Mouse (Mus musculus) small intestine, adult 2 months (tissue): ENCODE data around the gene Ncoa1. TPM values are rescaled to one million over a fixed set of nuclear protein-coding genes. Genes with fewer than 3 reads are reported as not detected.

Experiments
- H3K27ac ChIP-seq: fragments of 200-500 bp; 2 replicates; pipeline ENCODE4 v1.5.1; 2012; ENCODE audit warnings: low read depth, low read length, control low read depth, inconsistent platforms; ENCODE audit not compliant: insufficient read depth
- H3K27me3 ChIP-seq: fragments of 200-500 bp; 2 replicates; pipeline ENCODE4 v1.6.1; 2012; ENCODE audit warnings: mild to moderate bottlenecking, moderate library complexity, low read length, inconsistent platforms; ENCODE audit not compliant: control insufficient read depth, insufficient read depth
- H3K36me3 ChIP-seq: fragments of 200-500 bp; 2 replicates; pipeline ENCODE4 v1.6.1; 2012; ENCODE audit warnings: mild to moderate bottlenecking, low read length, control low read depth, inconsistent platforms; ENCODE audit not compliant: control insufficient read depth, insufficient read depth
- H3K4me1 ChIP-seq: fragments of 200-500 bp; 2 replicates; pipeline ENCODE4 v1.6.1; 2012; ENCODE audit warnings: low read length, inconsistent platforms, mixed read lengths; ENCODE audit not compliant: control insufficient read depth, insufficient read depth, insufficient read length
- H3K4me3 ChIP-seq: fragments of 200-500 bp; 2 replicates; pipeline ENCODE4 v1.5.1; 2012; ENCODE audit warnings: low read depth, mild to moderate bottlenecking, control low read depth, inconsistent platforms, low read length, moderate library complexity
- CTCF ChIP-seq: fragments of 200-500 bp; IDR thresholded peaks from 2 replicates; pipeline ENCODE4 v1.5.1; 2012; ENCODE audit warnings: low read depth, mild to moderate bottlenecking, control low read depth, inconsistent platforms, low read length, moderate library complexity, mixed read lengths; ENCODE audit not compliant: insufficient replicate concordance, insufficient read length; ENCODE audit errors: extremely low read depth
- POLR2A ChIP-seq: fragments of 200-500 bp; IDR thresholded peaks from 2 replicates; pipeline ENCODE4 v1.6.1; 2012; ENCODE audit warnings: low read depth, mild to moderate bottlenecking, control low read depth, inconsistent platforms, low read length, moderate library complexity
- WGBS: fragments of 180-500 bp; shearing (Covaris S2); methylation state at CpG from one replicate; pipeline ENCODE4 v1.1.7; 2018; 5-methylcytosine and 5-hydroxymethylcytosine counted together
- polyA plus RNA-seq: library from polyadenylated mRNA; depleted of rRNA; stranded (reverse); fragments of >200 nt; gene quantifications from 2 replicates; pipeline ENCODE4 v1.2.3, GENCODE M21; 2012; rRNA removed

Ncoa1 gene
- polyA plus RNA-seq, result 9.4 and 17.0 TPM in 2 replicates

DNA sequence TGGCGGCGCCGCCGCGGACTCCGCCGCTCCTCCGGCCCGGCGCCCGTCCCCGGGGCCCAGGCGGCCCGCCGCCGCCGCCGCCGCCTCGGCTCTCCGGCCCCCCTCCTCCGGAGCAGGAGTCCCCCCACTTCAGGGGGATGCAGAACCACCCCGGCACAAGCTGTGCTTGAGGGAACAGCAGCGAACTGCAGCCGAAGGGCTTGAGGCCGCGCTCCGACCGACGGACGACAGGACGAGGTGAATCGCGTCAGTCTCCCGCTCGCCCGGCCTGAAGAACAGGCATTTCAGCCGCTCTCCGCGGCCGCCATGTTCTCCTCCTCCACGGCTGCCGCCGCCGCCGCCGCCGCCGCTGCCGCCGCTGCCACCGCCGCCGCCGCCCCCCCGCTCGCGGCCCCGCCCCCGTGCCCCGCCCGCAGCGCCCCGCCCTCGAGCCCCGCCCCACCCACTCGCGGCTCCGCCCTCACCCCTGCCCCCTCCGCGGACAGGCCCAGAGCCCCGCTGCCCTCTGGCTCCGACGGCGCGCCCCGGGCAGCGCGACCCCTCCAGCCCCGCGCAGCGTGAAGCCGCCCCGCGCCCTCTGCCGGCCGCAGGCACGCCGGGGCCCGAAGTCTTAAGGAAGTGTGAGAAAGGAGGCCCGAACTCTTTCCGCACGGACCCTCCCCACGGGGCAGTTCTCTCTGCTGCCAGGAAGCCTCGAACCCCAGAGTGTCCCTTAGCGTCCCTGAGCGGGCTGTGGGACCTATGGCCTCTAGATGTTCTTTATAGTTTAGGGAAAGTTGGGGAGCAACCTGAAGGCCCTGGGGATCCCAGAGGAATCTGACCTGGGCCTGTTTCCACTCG, at the start of gene Ncoa1:
Gene Ncoa1, minus strand, starts transcription at position 351 of the 840 bp plus-strand sequence.
- Histone ChIP-seq H3K27ac (peak within 1 kb of the TSS; percentile 85), H3K27me3 (no peaks in the 10 kb centered on the region), H3K4me3 (peak within 1 kb of the TSS; percentile 98), H3K36me3 (no peaks in the 10 kb centered on the region), H3K4me1 (peaks cover 6% of the 10 kb centered on the region)
- 5% methylated on average over 80 of the region's 98 CpGs for WGBS
- TF ChIP-seq CTCF (peak; percentile 36; the same call in 1 of the 2 replicates), POLR2A (peak; percentile 44; the same call in 1 of the 2 replicates)

GRCm38 (mm10) chr12:4524546-4524945, 47.6 kb upstream of the Ncoa1 start:
- 31% methylated on average over 7 of the region's 7 CpGs for WGBS
- no peaks in the 10 kb centered on the region for H3K36me3 ChIP-seq
- no peaks in the 10 kb centered on the region for H3K27me3 ChIP-seq
- no peak overlapping the region for H3K4me3 ChIP-seq
- no peak for TF ChIP-seq POLR2A
- TF ChIP-seq CTCF, result no peak
- no peak overlapping the region for H3K27ac ChIP-seq
- H3K4me1 ChIP-seq, result peaks cover 9% of the 10 kb centered on the region; the same call in 1 of the 2 replicates

GRCm38 (mm10) chr12:4523688-4524298, 46.8 kb upstream of the Ncoa1 start:
- WGBS, result 48% methylated on average over 9 of the region's 9 CpGs
- H3K4me3 ChIP-seq, result no peak overlapping the region
- H3K27ac ChIP-seq, result no peak overlapping the region
- peaks cover 9% of the 10 kb centered on the region; the same call in 1 of the 2 replicates for H3K4me1 ChIP-seq
- H3K36me3 ChIP-seq, result no peaks in the 10 kb centered on the region
- TF ChIP-seq CTCF, result no peak
- TF ChIP-seq POLR2A, result no peak
- no peaks in the 10 kb centered on the region for H3K27me3 ChIP-seq

GRCm38 (mm10) chr12:4523208-4523607, 46.2 kb upstream of the Ncoa1 start:
- 0 out of 2 replicates have a peak overlapping the region, but pooled peaks have one; percentile 22 for H3K27ac ChIP-seq
- H3K27me3 ChIP-seq, result no peaks in the 10 kb centered on the region
- no peak for TF ChIP-seq CTCF
- no peak for TF ChIP-seq POLR2A
- H3K4me1 ChIP-seq, result peaks cover 9% of the 10 kb centered on the region; the same call in 1 of the 2 replicates
- 0 out of 2 replicates have a peak overlapping the region, but pooled peaks have one; percentile 6 for H3K4me3 ChIP-seq
- WGBS, result 10% methylated on average over 10 of the region's 10 CpGs
- no peaks in the 10 kb centered on the region for H3K36me3 ChIP-seq

GRCm38 (mm10) chr12:4518957-4519356, 42.0 kb upstream of the Ncoa1 start:
- H3K4me1 ChIP-seq, result peaks cover 5% of the 10 kb centered on the region; the same call in 1 of the 2 replicates
- no peak for TF ChIP-seq POLR2A
- no peak for TF ChIP-seq CTCF
- no peaks in the 10 kb centered on the region for H3K27me3 ChIP-seq
- no peak overlapping the region for H3K27ac ChIP-seq
- H3K36me3 ChIP-seq, result no peaks in the 10 kb centered on the region
- WGBS, result 88% methylated on average over 11 of the region's 11 CpGs
- H3K4me3 ChIP-seq, result no peak overlapping the region

DNA sequence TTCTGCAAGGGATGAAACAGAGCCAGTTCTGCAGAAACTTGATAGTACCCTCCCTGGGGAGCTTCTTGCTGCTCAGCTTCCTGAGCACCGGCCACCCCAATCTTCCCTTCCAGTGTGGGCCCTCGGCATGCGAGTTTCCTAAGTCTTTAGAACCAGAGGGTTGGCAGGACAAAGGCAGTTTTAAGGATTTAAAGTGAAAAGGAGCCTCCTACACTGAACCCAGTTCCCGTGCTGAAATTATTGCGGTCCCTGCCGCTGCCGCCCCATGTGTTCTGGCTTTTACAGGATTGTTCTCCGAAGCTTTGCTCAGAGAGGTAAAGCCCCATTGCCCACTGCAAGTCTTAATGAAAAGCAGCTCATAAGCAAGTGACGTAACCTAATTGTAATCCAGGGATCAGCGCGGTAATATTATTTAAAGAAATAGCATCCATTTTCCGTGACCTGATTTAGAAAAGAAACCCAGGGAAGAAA, 32.6 kb upstream of the Ncoa1 start:
- Histone ChIP-seq H3K4me1 (no peaks in the 10 kb centered on the region), H3K27me3 (no peaks in the 10 kb centered on the region), H3K4me3 (no peak overlapping the region), H3K27ac (no peak overlapping the region), H3K36me3 (no peaks in the 10 kb centered on the region)
- WGBS, result 77% methylated on average over 12 of the region's 12 CpGs
- TF ChIP-seq POLR2A (no peak), CTCF (no peak)

DNA sequence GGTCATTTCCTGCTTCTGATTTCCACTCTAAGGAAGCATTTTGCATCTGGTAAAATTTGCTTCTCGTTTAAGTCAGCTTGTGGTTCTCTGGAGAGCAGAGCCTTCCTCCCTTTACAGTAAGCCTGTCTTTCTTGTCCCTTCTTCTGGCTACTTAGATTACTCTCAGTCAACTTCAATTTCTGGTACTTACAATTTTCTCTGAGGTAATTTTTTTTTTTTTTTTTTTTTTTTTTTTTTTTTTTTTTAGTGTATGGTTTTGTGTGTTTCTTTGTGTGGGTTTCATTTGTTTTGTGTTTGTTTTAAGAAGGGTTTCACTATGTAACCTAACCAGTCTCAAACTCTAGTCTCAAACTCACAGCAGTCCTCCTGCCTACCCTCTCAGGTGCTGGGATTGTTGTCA, 31.2 kb upstream of the Ncoa1 start:
- Histone ChIP-seq H3K4me1 (no peaks in the 10 kb centered on the region), H3K27me3 (no peaks in the 10 kb centered on the region), H3K4me3 (no peak overlapping the region), H3K27ac (no peak overlapping the region), H3K36me3 (no peaks in the 10 kb centered on the region)
- TF ChIP-seq CTCF (no peak), POLR2A (no peak)
- 47% methylated on average over 1 of the region's 1 CpGs for WGBS
